Mouse (Mus musculus) heart, postnatal 0 days (tissue): ENCODE results near the gene 1110051M20Rik. TPM values are rescaled to one million over a fixed set of nuclear protein-coding genes. Genes with fewer than 3 reads are reported as not detected.

Source experiments
- ATAC-seq: fragments of 200-750 bp; cut with Nextera tagmentation; 2 replicates; pipeline ENCODE4 v1.8.0; 2017; ENCODE audit warnings: low read depth, moderate number of reproducible peaks, moderate library complexity; ENCODE audit not compliant: insufficient read depth
- DNase-seq: peaks from one replicate; pipeline ENCODE4 v3.0.0-alpha.2; 2016; ENCODE audit warnings: low spot score
- H3K27ac ChIP-seq: fragments of 300-500 bp; sonication (generic); 2 replicates; pipeline ENCODE4 v1.5.1; 2014; ENCODE audit warnings: low read depth, mild to moderate bottlenecking
- H3K27me3 ChIP-seq: fragments of 300-500 bp; sonication (generic); 2 replicates; pipeline ENCODE4 v1.6.1; 2014; ENCODE audit warnings: low read length, mixed read lengths; ENCODE audit not compliant: control insufficient read depth, insufficient read depth
- H3K36me3 ChIP-seq: fragments of 300-500 bp; sonication (generic); replicated peaks from 2 replicates; pipeline ENCODE4 v1.6.1; 2014; ENCODE audit warnings: low read length, mixed read lengths; ENCODE audit not compliant: control insufficient read depth, insufficient read depth
- H3K4me1 ChIP-seq: fragments of 300-500 bp; sonication (generic); 2 replicates; pipeline ENCODE4 v1.6.1; 2014; ENCODE audit warnings: antibody characterized with exemption; ENCODE audit not compliant: control insufficient read depth, insufficient read depth
- H3K4me2 ChIP-seq: fragments of 300-500 bp; sonication (generic); 2 replicates; pipeline ENCODE4 v1.6.1; 2014; ENCODE audit warnings: low read depth, mild to moderate bottlenecking, low read length, moderate library complexity
- H3K4me3 ChIP-seq: fragments of 300-500 bp; sonication (generic); 2 replicates; pipeline ENCODE4 v1.5.1; 2014; ENCODE audit warnings: low read depth, low read length
- H3K9ac ChIP-seq: fragments of 300-500 bp; sonication (generic); replicated peaks from 2 replicates; pipeline ENCODE4 v1.6.1; 2014; ENCODE audit warnings: low read depth, low read length, mixed read lengths
- H3K9me3 ChIP-seq: fragments of 300-500 bp; sonication (generic); replicated peaks from 2 replicates; pipeline ENCODE4 v1.6.1; 2016; ENCODE audit warnings: low read length; ENCODE audit not compliant: control insufficient read depth
- CTCF ChIP-seq: IDR thresholded peaks from 2 replicates; pipeline ENCODE4 v1.5.1; 2016; ENCODE audit warnings: antibody characterized with exemption, control low read depth, low read depth
- EP300 ChIP-seq: IDR thresholded peaks from 2 replicates; pipeline ENCODE4 v1.6.1; 2016; ENCODE audit warnings: antibody characterized with exemption, low read depth
- WGBS: fragments of 180-500 bp; shearing (Covaris S2); extraction: QIAGEN DNeasy Blood & Tissue Kit; methylation state at CpG from one replicate; pipeline ENCODE4 v1.1.7; 2014; 5-methylcytosine and 5-hydroxymethylcytosine counted together
- polyA plus RNA-seq: library from polyadenylated mRNA; unstranded; fragments of >200 nt; fragmentation: Nextera tagmentation; extraction: Ambion mirVana; gene quantifications from 2 replicates; pipeline ENCODE4 v1.2.1, GENCODE M21; 2015
- total RNA-seq: library from RNA; depleted of rRNA; stranded (reverse); fragments of >200 nt; gene quantifications from 2 replicates; pipeline ENCODE4 v1.2.3, GENCODE M21; 2014; ENCODE audit warnings: low replicate concordance

The 1110051M20Rik gene
- total and polyA plus RNA-seq, 2 experiments from 2014 or later: 27.8 to 32.0 TPM

DNA sequence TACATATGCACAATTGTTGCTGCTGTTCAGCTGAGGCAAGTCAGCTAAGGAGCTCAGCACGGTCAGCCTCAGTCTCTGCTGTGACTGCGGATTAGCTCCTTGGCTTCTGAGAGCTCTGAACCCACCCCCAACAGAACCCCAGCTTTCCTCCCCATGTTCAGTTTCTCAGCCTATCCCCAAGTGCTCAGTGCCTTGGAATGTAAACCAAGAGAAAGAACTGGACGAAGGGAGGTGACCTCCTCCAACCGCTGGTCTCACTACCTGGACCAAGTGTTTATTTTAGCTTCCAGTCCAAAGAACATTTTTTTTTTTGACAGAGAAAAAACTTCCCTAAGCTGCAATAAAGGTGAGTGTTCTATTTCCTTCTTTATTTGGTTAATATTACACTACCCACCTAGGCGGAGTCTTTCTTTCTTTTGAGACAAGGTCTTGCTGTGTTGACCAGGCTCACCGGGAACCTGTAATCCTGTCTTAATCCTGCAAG is 94.5 kb downstream of the 1110051M20Rik start:
- ATAC-seq: no peak
- no peaks in the 10 kb centered on the region for H3K27me3 ChIP-seq
- no peaks in the 10 kb centered on the region for H3K9me3 ChIP-seq
- H3K36me3 ChIP-seq: no peaks in the 10 kb centered on the region
- TF ChIP-seq CTCF: no peak
- TF ChIP-seq EP300: no peak
- H3K9ac ChIP-seq: no peak overlapping the region
- H3K4me2 ChIP-seq: no peak overlapping the region
- H3K4me3 ChIP-seq: no peak overlapping the region
- no peak overlapping the region for H3K27ac ChIP-seq
- WGBS: 76% methylated on average over 6 of the region's 6 CpGs
- no peak for DNase-seq
- H3K4me1 ChIP-seq: no peaks in the 10 kb centered on the region

DNA sequence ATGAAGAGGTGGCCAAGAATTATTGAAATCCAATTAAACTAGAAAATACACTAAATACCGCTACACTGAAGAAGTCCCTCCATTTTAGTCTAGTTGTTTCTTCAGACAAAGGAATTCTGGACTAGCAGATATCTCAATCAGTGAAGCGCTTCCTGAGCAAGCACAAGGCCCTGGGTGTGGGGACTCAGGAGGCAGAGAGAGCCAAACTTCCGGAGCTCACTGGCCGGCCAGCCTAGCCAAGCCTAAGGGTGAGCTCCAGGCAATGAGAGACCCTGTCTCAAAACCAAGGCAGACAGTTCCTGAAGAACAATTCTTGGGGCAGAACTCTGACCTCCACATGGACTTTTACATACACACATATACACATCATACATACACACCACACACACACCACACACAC is 95.6 kb downstream of the 1110051M20Rik start:
- H3K9ac ChIP-seq: no peak overlapping the region
- H3K4me2 ChIP-seq: no peak overlapping the region
- no peaks in the 10 kb centered on the region for H3K4me1 ChIP-seq
- no peak overlapping the region for H3K27ac ChIP-seq
- WGBS: 67% methylated on average over 4 of the region's 4 CpGs
- no peak for DNase-seq
- no peaks in the 10 kb centered on the region for H3K9me3 ChIP-seq
- H3K27me3 ChIP-seq: no peaks in the 10 kb centered on the region
- H3K36me3 ChIP-seq: no peaks in the 10 kb centered on the region
- H3K4me3 ChIP-seq: no peak overlapping the region
- no peak for ATAC-seq
- TF ChIP-seq EP300 (no peak), CTCF (no peak)

DNA sequence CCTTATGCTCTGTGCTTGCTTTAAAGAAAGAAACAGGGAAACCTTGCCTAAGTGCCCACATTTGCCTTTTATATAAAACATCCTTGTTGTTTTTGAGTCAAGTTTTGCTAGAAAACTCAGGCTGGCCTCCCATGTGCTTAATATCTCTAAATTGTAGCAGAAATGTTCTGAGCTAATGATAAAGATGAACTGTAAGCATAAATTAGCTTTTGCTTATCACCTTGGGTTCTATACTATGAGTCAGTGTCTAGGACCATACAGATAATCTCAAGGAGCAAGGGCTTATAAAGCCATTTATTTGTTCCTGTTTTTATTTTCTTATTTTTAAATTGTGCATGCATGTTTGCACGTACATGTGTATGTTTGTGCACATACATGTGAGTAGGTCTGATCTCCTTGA is 98.9 kb downstream of the 1110051M20Rik start:
- ATAC-seq: no peak
- Histone ChIP-seq H3K27me3 (no peaks in the 10 kb centered on the region), H3K4me2 (no peak overlapping the region), H3K27ac (no peak overlapping the region), H3K4me3 (no peak overlapping the region), H3K36me3 (no peaks in the 10 kb centered on the region), H3K9ac (no peak overlapping the region), H3K4me1 (no peaks in the 10 kb centered on the region), H3K9me3 (no peaks in the 10 kb centered on the region)
- DNase-seq: no peak
- 88% methylated on average over 1 of the region's 1 CpGs for WGBS
- no peak for TF ChIP-seq CTCF
- no peak for TF ChIP-seq EP300

DNA sequence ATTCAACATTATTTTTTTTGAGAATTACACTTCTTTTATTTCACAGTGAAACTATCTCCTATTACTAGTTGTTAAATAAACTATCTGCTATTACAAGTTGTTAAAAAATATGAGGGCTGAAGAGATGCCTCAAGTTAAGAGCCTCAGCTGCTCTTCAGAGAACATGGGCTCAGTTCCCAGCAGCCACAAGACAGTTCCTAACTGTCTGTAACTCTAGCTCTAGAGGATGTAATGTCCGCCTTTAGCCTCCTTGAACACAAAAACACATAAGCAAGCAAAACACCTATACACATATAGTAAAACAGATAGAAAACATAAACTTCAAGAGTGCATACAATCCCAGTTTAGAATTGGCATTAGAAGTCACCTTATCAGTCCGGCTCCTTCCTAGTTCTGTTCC is 104.9 kb downstream of the 1110051M20Rik start:
- Histone ChIP-seq H3K27ac (no peak overlapping the region), H3K4me3 (no peak overlapping the region), H3K27me3 (no peaks in the 10 kb centered on the region), H3K9me3 (no peaks in the 10 kb centered on the region), H3K4me2 (no peak overlapping the region), H3K9ac (no peak overlapping the region), H3K4me1 (no peaks in the 10 kb centered on the region), H3K36me3 (no peaks in the 10 kb centered on the region)
- no peak for ATAC-seq
- DNase-seq: no peak
- no peak for TF ChIP-seq EP300
- no peak for TF ChIP-seq CTCF
- 89% methylated on average over 2 of the region's 2 CpGs for WGBS

DNA sequence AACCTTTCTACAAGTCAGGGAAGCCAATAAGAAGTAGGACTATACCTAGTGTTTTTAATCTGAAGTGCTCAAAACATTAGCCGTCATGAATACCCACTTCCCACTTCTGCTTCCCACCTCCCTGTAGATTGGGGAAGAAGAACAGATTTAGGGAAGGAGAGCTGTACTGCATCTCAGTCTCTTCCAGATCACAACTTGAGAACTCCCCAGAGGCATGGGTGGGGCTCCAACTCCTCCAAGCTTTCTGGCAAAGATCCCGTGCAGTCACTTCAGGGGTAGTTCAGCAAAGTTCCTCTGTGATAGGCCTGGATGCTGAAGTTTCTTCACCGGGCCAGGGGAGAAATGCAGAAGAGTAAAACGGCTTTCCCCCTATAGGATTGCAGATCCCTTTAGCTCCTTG is 109.4 kb downstream of the 1110051M20Rik start:
- Histone ChIP-seq H3K36me3 (no peaks in the 10 kb centered on the region), H3K9ac (no peak overlapping the region), H3K4me3 (no peak overlapping the region), H3K27me3 (no peaks in the 10 kb centered on the region), H3K4me1 (no peaks in the 10 kb centered on the region), H3K4me2 (no peak overlapping the region), H3K9me3 (no peaks in the 10 kb centered on the region), H3K27ac (no peak overlapping the region)
- 47% methylated on average over 4 of the region's 4 CpGs for WGBS
- ATAC-seq (no peak), DNase-seq (no peak)
- TF ChIP-seq CTCF (no peak), EP300 (no peak)

DNA sequence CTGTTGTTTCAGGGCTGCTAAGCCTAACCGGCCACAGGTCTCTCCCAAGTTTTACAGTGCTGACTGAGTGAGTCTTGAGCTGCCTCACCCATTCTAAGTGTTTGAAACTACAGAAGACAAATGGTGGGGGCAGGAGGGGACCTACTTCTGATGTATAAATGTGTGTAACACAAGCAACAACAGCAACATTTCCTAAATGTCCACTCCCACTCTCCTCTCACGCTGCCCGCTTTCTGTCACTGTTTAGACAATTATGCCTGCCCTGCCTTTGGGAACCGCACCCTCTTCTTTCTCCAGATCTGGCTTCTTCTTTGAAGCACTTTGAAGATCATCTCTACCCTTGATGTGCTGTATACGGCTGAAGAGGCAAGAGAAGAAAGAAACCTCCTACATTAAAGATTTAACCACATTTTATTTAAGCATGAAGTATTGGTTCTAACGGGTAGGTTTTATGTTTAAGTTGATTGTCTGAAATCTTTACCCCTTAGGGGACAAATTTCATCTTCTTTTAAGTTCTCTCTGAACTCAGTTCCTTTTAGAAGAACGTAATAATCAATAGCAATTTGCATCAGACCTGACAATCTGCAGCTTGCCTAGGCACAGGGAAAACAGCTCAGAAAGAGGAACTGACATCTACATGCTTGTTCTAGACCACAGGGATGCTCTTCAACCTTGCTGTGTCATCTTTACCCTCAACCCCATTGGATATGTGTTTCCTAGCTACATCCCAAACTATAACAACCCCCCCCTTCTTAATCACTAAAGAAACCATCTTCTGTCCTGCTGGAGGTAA is 113.3 kb downstream of the 1110051M20Rik start:
- no peak overlapping the region for H3K4me3 ChIP-seq
- H3K4me1 ChIP-seq: no peaks in the 10 kb centered on the region
- no peak for DNase-seq
- no peaks in the 10 kb centered on the region for H3K9me3 ChIP-seq
- H3K27me3 ChIP-seq: no peaks in the 10 kb centered on the region
- H3K4me2 ChIP-seq: no peak overlapping the region
- no peak for ATAC-seq
- TF ChIP-seq EP300 (no peak), CTCF (no peak)
- 88% methylated on average over 7 of the region's 7 CpGs for WGBS
- no peak overlapping the region for H3K9ac ChIP-seq
- no peak overlapping the region for H3K27ac ChIP-seq
- no peaks in the 10 kb centered on the region for H3K36me3 ChIP-seq
